Mouse (Mus musculus) midbrain, embryonic 11.5 days (tissue): ENCODE results near the gene Ccdc15. TPM values are rescaled to one million over a fixed set of nuclear protein-coding genes. Genes with fewer than 3 reads are reported as not detected.

Experiments
- ATAC-seq: fragments of 200-750 bp; cut with Nextera tagmentation; 2 replicates; pipeline ENCODE4 v1.8.0; 2017; ENCODE audit warnings: moderate TSS enrichment, moderate library complexity; ENCODE audit not compliant: low FRiP score
- DNase-seq: peaks from one replicate; pipeline ENCODE4 v3.0.0; 2015; ENCODE audit warnings: low spot score; ENCODE audit errors: missing footprints
- H3K27ac ChIP-seq: fragments of 300-500 bp; sonication (generic); 2 replicates; pipeline ENCODE4 v1.5.1; 2014; ENCODE audit warnings: low read depth, low read length
- H3K27me3 ChIP-seq: fragments of 300-500 bp; sonication (generic); 2 replicates; pipeline ENCODE4 v1.6.1; 2014; ENCODE audit warnings: mild to moderate bottlenecking, low read length, moderate library complexity, mixed read lengths; ENCODE audit not compliant: control insufficient read depth, insufficient read depth
- H3K36me3 ChIP-seq: fragments of 300-500 bp; sonication (generic); 2 replicates; pipeline ENCODE4 v1.6.1; 2014; ENCODE audit warnings: mild to moderate bottlenecking, low read length, moderate library complexity, mixed read lengths; ENCODE audit not compliant: control insufficient read depth, insufficient read depth
- H3K4me1 ChIP-seq: fragments of 300-500 bp; sonication (generic); 2 replicates; pipeline ENCODE4 v1.6.1; 2014; ENCODE audit warnings: low read length; ENCODE audit not compliant: control insufficient read depth, insufficient read depth
- H3K4me2 ChIP-seq: fragments of 300-500 bp; sonication (generic); 2 replicates; pipeline ENCODE4 v1.6.1; 2014; ENCODE audit warnings: mild to moderate bottlenecking, moderate library complexity
- H3K4me3 ChIP-seq: fragments of 300-500 bp; sonication (generic); 2 replicates; pipeline ENCODE4 v1.5.1; 2014; ENCODE audit warnings: low read depth, low read length
- H3K9ac ChIP-seq: fragments of 300-500 bp; sonication (generic); 2 replicates; pipeline ENCODE4 v1.6.1; 2014; ENCODE audit warnings: low read length
- H3K9me3 ChIP-seq: fragments of 300-500 bp; sonication (generic); 2 replicates; pipeline ENCODE4 v1.6.1; 2016; ENCODE audit warnings: low read length; ENCODE audit not compliant: control insufficient read depth
- WGBS: fragments of 180-500 bp; shearing (Covaris S2); extraction: QIAGEN DNeasy Blood & Tissue Kit; methylation state at CpG from one replicate; pipeline ENCODE4 v1.1.7; 2014; 5-methylcytosine and 5-hydroxymethylcytosine counted together
- polyA plus RNA-seq: library from polyadenylated mRNA; unstranded; fragments of >200 nt; fragmentation: Nextera tagmentation; extraction: Ambion mirVana; gene quantifications from 2 replicates; pipeline ENCODE4 v1.2.1, GENCODE M21; 2014

The Ccdc15 gene
- polyA plus RNA-seq, 1 experiment from 2014 or later = 9.3 TPM

- H3K4me3 ChIP-seq = no peak overlapping the region
- DNase-seq = no peak
- H3K4me2 ChIP-seq = no peak overlapping the region
- no peaks in the 10 kb centered on the region for H3K36me3 ChIP-seq
- 61% methylated on average over 3 of the region's 3 CpGs for WGBS
- H3K27me3 ChIP-seq = no peaks in the 10 kb centered on the region
- no peaks in the 10 kb centered on the region for H3K9me3 ChIP-seq
- peaks cover 3% of the 10 kb centered on the region; the same call in 1 of the 2 replicates for H3K4me1 ChIP-seq
- no peak overlapping the region for H3K27ac ChIP-seq
- H3K9ac ChIP-seq = no peak overlapping the region
- 0 out of 2 replicates have a peak, but pooled peaks have one; percentile 22 for ATAC-seq
Measured at GRCm38 (mm10) chr9:37248381-37248906, 99.8 kb downstream of the Ccdc15 start.

DNA sequence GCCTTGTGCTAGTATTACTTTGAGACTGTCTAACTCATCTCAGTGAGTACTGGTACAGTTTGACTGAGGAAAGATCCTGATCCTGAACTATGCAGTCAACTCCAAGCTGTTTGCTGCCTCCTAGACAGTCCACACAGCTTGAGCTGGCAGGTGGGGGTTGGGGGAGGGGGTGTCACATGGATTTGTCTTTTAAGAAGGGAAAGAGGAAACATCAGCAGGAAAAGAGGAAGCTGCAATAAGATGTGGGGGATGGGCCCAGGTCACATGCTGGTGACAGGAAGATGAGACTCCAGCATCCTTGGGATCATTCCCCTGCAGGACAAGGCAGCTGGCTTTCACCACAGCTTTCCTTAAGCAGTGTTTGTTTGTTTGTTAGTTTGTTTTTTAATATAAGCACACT is 100.8 kb downstream of the Ccdc15 start:
- no peaks in the 10 kb centered on the region for H3K9me3 ChIP-seq
- H3K9ac ChIP-seq = no peak overlapping the region
- no peak overlapping the region for H3K4me3 ChIP-seq
- no peak overlapping the region for H3K27ac ChIP-seq
- no peaks in the 10 kb centered on the region for H3K36me3 ChIP-seq
- H3K27me3 ChIP-seq = no peaks in the 10 kb centered on the region
- DNase-seq (no peak), ATAC-seq (no peak)
- no peak overlapping the region for H3K4me2 ChIP-seq
- H3K4me1 ChIP-seq = no peaks in the 10 kb centered on the region

GRCm38 (mm10) chr9:37245810-37246209 is 102.4 kb downstream of the Ccdc15 start:
- no peaks in the 10 kb centered on the region for H3K27me3 ChIP-seq
- no peaks in the 10 kb centered on the region for H3K4me1 ChIP-seq
- no peaks in the 10 kb centered on the region for H3K36me3 ChIP-seq
- ATAC-seq = no peak
- H3K27ac ChIP-seq = no peak overlapping the region
- no peaks in the 10 kb centered on the region for H3K9me3 ChIP-seq
- no peak for DNase-seq
- WGBS = 91% methylated on average over 1 of the region's 1 CpGs
- H3K9ac ChIP-seq = no peak overlapping the region
- H3K4me2 ChIP-seq = no peak overlapping the region
- H3K4me3 ChIP-seq = no peak overlapping the region

GRCm38 (mm10) chr9:37245404-37245803 is 102.8 kb downstream of the Ccdc15 start:
- H3K4me1 ChIP-seq = no peaks in the 10 kb centered on the region
- no peaks in the 10 kb centered on the region for H3K27me3 ChIP-seq
- no peaks in the 10 kb centered on the region for H3K36me3 ChIP-seq
- H3K27ac ChIP-seq = no peak overlapping the region
- H3K4me3 ChIP-seq = no peak overlapping the region
- no peaks in the 10 kb centered on the region for H3K9me3 ChIP-seq
- DNase-seq (no peak), ATAC-seq (no peak)
- no peak overlapping the region for H3K9ac ChIP-seq
- no peak overlapping the region for H3K4me2 ChIP-seq
- 76% methylated on average over 2 of the region's 2 CpGs for WGBS

- no peak for ATAC-seq
- Histone ChIP-seq H3K27ac (no peak overlapping the region), H3K4me1 (no peaks in the 10 kb centered on the region), H3K9ac (no peak overlapping the region), H3K9me3 (no peaks in the 10 kb centered on the region), H3K4me2 (no peak overlapping the region), H3K27me3 (no peaks in the 10 kb centered on the region), H3K36me3 (no peaks in the 10 kb centered on the region), H3K4me3 (no peak overlapping the region)
- 83% methylated on average over 1 of the region's 1 CpGs for WGBS
- DNase-seq = no peak
Measured at GRCm38 (mm10) chr9:37244600-37244999, 103.6 kb downstream of the Ccdc15 start.

- Histone ChIP-seq H3K36me3 (no peaks in the 10 kb centered on the region), H3K9ac (no peak overlapping the region), H3K27me3 (no peaks in the 10 kb centered on the region), H3K4me2 (no peak overlapping the region), H3K4me3 (no peak overlapping the region), H3K4me1 (no peaks in the 10 kb centered on the region), H3K27ac (no peak overlapping the region), H3K9me3 (no peaks in the 10 kb centered on the region)
- 84% methylated on average over 3 of the region's 3 CpGs for WGBS
- ATAC-seq = no peak
- no peak for DNase-seq
Measured at GRCm38 (mm10) chr9:37242764-37243163, 105.5 kb downstream of the Ccdc15 start.

DNA sequence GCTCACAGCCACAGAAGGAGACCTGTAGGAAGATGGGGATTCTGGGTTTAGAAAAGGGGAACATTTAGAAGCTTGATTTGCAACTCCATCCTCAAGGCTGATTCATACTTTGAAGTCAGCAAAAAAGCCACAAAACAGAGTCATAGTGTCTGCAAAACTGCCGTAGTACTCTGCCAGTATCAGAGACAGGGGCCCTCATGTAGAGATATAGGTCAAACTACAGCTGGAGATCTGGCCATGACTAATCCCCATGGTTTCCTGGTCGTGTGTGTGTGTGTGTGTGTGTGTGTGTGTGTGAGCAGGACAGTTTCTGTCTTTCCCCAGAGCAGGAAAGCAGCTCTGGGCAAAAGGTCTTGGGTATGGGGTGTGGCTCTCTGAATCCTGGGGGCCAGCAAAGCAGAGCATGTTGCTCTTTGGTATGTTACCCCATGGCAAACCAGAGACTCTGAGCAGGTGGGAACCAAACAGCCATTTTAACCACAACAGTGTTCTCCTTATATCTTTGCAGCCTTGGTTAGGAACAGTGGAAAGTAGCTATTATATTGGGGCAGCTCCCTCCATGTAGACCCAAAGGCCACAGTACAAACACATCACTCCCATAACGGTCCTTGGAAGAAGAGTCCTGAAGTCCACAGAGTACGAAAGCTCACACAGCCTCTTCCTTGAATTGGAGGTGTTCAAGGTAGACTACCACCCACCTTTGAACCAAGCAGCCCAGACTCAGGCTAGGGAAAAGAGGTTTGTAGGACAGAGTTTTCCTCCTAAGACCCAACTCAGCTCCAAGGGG is 112.1 kb downstream of the Ccdc15 start:
- Histone ChIP-seq H3K9ac (no peak overlapping the region), H3K4me2 (no peak overlapping the region), H3K4me1 (peaks cover 7% of the 10 kb centered on the region), H3K4me3 (no peak overlapping the region), H3K9me3 (no peaks in the 10 kb centered on the region), H3K36me3 (no peaks in the 10 kb centered on the region), H3K27me3 (no peaks in the 10 kb centered on the region), H3K27ac (no peak overlapping the region)
- ATAC-seq (no peak), DNase-seq (no peak)
- WGBS = 75% methylated on average over 4 of the region's 4 CpGs

GRCm38 (mm10) chr9:37232201-37233195 is 115.7 kb downstream of the Ccdc15 start:
- no peak for ATAC-seq
- H3K9ac ChIP-seq = peak overlapping the region; percentile 7; the same call in 1 of the 2 replicates
- peaks cover 7% of the 10 kb centered on the region for H3K4me1 ChIP-seq
- no peak overlapping the region for H3K4me2 ChIP-seq
- no peak for DNase-seq
- H3K27me3 ChIP-seq = no peaks in the 10 kb centered on the region
- H3K27ac ChIP-seq = no peak overlapping the region
- no peaks in the 10 kb centered on the region for H3K9me3 ChIP-seq
- H3K4me3 ChIP-seq = no peak overlapping the region
- WGBS = 45% methylated on average over 22 of the region's 22 CpGs
- no peaks in the 10 kb centered on the region; the same call in 1 of the 2 replicates for H3K36me3 ChIP-seq
